Mouse (Mus musculus) erythroblast, embryonic 14.5 days (primary cell): Measurements from ENCODE around the gene Epha6. TPM values are rescaled to one million over a fixed set of nuclear protein-coding genes. Genes with fewer than 3 reads are reported as not detected.

ENCODE experiments used
- H3K27me3 ChIP-seq: 2 replicates; pipeline ENCODE4 v1.6.1; 2012; ENCODE audit warnings: inconsistent platforms; ENCODE audit not compliant: control insufficient read depth
- H3K36me3 ChIP-seq: 2 replicates; pipeline ENCODE4 v1.6.1; 2012; ENCODE audit warnings: mild to moderate bottlenecking, inconsistent platforms; ENCODE audit not compliant: control insufficient read depth
- H3K4me1 ChIP-seq: 2 replicates; pipeline ENCODE4 v1.6.1; 2012; ENCODE audit warnings: inconsistent platforms; ENCODE audit not compliant: control insufficient read depth
- H3K4me3 ChIP-seq: replicated peaks from 2 replicates; pipeline ENCODE3; 2012; ENCODE audit warnings: moderate library complexity, mild to moderate bottlenecking, inconsistent platforms
- H3K9me3 ChIP-seq: 2 replicates; pipeline ENCODE4 v1.6.1; 2012; ENCODE audit warnings: low read length, inconsistent platforms, mixed read lengths; ENCODE audit not compliant: control insufficient read depth
- GATA1 ChIP-seq: IDR thresholded peaks from 2 replicates; pipeline ENCODE4 v1.6.1; 2012; ENCODE audit warnings: low read length, inconsistent platforms, mixed read lengths
- TAL1 ChIP-seq: IDR thresholded peaks from 3 replicates; pipeline ENCODE4 v1.6.1; 2012; ENCODE audit warnings: low read length, inconsistent platforms, mixed read lengths
- polyA plus RNA-seq: library from polyadenylated mRNA; stranded (reverse); fragments of >175 nt; gene quantifications from 2 replicates; pipeline ENCODE4 v1.2.3, GENCODE M21; 2012

Epha6 gene
- polyA plus RNA-seq, 1 experiment, result not detected

DNA sequence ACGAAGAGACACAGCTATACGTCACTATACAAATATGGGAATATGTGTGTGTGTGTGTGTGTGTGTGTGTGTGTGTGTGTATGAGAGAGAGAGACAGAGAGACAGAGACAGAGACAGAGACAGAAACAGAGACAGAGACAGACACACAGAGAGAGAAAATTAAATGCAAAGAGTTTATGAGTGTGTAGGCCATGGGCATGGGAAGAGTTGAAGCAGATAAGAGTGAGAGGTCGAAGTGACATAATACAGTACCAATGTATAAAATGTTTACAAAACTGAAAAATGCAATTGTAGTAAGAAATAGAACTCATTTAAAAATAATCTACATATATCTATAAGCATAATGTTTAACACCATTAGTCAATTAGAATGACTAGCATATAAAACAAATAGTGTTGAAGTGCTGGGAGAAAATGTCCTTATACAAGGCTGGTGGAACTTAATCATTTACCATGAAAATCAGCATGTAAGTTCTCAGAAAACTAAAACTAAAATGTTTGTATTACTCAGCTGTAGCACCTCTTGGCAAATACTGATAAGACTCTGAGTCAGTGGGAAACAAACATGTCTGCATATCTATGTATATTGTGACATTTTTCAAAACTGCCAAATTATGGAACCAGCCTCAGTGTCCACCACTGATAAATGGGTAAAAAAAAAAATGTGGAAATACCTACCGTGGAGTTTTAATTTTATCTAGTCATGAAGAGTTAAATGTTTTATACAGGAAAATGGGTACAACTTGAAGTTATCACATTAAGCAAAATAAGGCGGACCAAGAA is 371.2 kb downstream of the Epha6 start:
- Histone ChIP-seq H3K36me3 (no peaks in the 10 kb centered on the region), H3K4me3 (no peak overlapping the region), H3K4me1 (no peaks in the 10 kb centered on the region), H3K27me3 (no peaks in the 10 kb centered on the region), H3K9me3 (no peaks in the 10 kb centered on the region)
- no peak for TF ChIP-seq TAL1
- TF ChIP-seq GATA1, result no peak

DNA sequence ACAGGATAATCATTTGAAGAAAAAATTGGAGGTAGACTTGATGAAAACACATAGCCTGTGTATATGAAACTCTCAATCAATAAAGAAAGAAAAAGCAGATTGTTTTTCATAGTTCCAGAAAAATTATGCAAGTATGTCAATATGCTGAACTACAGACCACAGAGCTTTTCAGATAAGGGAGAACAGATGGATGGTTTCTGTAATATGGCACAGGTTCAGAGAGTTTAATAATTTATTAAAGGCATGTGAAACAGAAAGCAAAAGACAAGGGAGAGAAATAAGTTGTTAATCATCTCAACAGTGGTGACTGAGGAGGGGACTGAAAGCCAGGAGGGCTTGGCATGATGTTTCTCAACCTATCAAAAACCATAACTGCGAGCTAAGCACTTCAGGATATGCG is 372.3 kb downstream of the Epha6 start:
- no peaks in the 10 kb centered on the region for H3K4me1 ChIP-seq
- H3K27me3 ChIP-seq, result no peaks in the 10 kb centered on the region
- H3K4me3 ChIP-seq, result no peak overlapping the region
- H3K36me3 ChIP-seq, result no peaks in the 10 kb centered on the region
- TF ChIP-seq GATA1 (no peak), TAL1 (no peak)
- H3K9me3 ChIP-seq, result no peaks in the 10 kb centered on the region

DNA sequence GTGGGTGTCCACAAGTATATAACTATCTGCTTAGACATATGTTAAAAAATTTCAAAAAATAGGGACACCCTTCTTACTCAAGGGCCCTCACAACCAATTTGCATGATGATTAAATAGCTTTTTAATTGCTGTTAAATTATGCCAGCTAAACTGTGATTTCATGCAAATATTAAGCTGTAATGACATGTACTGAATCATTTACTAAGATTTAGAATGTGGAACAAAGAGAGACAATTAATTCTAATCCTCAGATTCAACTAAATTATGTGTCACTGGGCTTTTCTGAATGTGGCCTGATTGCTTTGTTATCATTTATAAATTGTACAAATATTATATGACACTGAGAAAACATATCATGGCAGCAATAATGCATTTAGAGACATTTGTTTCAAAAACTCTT is 396.2 kb downstream of the Epha6 start:
- no peaks in the 10 kb centered on the region for H3K36me3 ChIP-seq
- H3K9me3 ChIP-seq, result no peaks in the 10 kb centered on the region
- TF ChIP-seq GATA1 (no peak), TAL1 (no peak)
- H3K4me1 ChIP-seq, result no peaks in the 10 kb centered on the region
- H3K4me3 ChIP-seq, result no peak overlapping the region
- H3K27me3 ChIP-seq, result no peaks in the 10 kb centered on the region

DNA sequence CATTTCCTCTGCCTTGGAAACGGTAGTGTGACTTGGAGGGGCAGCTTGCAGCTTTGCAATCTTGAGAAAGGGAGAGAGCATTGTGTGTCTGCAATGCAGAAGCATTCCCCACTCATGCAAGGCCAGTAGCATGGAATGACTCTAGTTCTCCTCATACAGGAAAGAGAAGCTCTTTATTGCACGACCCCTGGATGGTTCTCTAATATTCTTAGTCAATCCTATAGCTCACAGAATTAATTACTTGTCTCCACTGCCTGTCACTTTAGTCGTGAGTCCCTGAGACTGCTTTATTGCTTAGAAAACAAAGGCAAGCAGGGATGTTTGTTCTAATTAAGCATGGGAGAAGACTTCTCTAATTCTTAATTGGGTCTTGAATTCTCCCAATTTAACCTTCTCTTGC is 429.8 kb downstream of the Epha6 start:
- Histone ChIP-seq H3K36me3 (no peaks in the 10 kb centered on the region), H3K4me3 (no peak overlapping the region), H3K27me3 (no peaks in the 10 kb centered on the region), H3K4me1 (no peaks in the 10 kb centered on the region), H3K9me3 (no peaks in the 10 kb centered on the region)
- TF ChIP-seq GATA1 (no peak), TAL1 (no peak)

DNA sequence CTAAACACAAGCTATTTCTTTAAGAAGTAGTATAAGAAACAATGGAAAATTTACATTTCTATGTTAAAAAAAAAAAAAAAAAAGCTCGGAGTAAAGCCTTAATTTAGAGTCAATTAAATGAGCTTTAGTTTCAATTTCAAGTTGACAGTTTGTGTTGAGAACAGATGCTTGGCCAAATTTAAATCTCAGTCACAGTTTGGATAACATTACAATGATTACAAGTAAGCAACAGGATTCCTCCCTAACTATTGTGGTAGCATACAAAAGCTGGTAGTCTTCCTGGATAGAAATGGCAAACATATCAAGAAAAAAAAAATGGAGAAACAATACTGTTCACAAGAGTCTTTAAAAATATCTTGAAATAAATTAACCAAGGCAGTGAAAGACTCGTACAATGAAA is 452.9 kb downstream of the Epha6 start:
- H3K4me1 ChIP-seq, result no peaks in the 10 kb centered on the region
- no peaks in the 10 kb centered on the region for H3K9me3 ChIP-seq
- no peaks in the 10 kb centered on the region for H3K27me3 ChIP-seq
- TF ChIP-seq GATA1 (no peak), TAL1 (no peak)
- H3K36me3 ChIP-seq, result no peaks in the 10 kb centered on the region
- no peak overlapping the region for H3K4me3 ChIP-seq

DNA sequence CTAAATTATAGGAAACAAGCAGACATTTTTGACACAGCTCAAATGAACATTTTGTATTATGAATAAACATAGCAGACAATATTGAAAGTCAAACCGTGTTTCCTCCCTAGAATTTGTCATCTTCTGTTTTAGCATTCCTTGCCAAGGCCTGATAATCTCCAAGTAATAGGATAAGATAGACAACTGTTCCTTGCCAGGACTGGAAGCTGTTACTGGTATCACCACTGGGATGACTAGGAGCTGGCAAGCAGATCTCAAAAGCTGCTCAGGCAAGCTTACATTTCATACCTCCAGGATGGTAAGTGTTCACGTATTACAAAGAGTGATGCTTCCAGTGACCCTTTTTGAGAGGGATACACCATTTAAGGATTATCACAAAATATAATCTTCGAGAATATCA is 461.0 kb downstream of the Epha6 start:
- no peaks in the 10 kb centered on the region for H3K36me3 ChIP-seq
- TF ChIP-seq TAL1 (no peak), GATA1 (no peak)
- H3K4me1 ChIP-seq, result no peaks in the 10 kb centered on the region
- no peaks in the 10 kb centered on the region for H3K9me3 ChIP-seq
- no peak overlapping the region for H3K4me3 ChIP-seq
- H3K27me3 ChIP-seq, result no peaks in the 10 kb centered on the region

DNA sequence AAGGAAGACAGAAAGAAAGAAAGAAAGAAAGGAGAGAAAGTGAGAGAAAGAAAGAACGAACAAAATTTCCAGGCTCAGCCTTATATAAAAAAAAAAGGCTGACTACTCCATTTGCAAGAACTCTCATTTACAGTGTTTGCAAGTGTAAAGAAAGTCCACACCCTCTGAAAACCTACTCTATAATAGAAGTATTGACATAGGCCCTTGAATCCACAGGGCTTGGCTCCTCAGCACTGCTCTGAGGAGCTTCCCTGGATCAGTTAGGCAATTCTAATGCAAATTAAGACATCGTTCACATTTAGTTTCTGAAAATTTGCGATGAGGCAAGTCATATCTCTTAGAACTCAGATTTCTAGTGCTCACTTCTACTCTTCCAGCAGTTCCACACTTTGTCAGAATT is 483.9 kb downstream of the Epha6 start:
- no peaks in the 10 kb centered on the region for H3K9me3 ChIP-seq
- H3K4me1 ChIP-seq, result no peaks in the 10 kb centered on the region
- H3K36me3 ChIP-seq, result no peaks in the 10 kb centered on the region
- H3K4me3 ChIP-seq, result no peak overlapping the region
- no peaks in the 10 kb centered on the region for H3K27me3 ChIP-seq
- TF ChIP-seq TAL1 (no peak), GATA1 (no peak)

DNA sequence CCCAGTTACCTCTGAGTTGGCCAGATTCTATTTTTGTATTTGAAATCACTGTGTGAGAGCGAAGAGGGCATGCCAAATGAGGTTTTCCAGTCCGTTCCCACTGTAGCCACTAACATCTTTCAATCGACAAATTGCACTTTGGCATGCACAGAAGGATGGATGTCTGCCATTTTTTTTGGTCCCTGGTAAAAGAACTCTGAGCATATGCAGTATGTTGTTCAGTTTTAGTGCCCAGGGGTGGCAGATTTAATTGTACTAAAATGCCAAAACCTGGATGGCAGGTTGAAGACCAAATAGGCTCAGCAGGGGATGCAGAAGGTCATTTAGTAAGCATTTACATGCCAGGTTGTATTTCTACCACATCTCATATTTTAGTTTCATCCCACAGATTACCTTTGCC is 503.1 kb downstream of the Epha6 start:
- H3K4me3 ChIP-seq, result no peak overlapping the region
- H3K27me3 ChIP-seq, result no peaks in the 10 kb centered on the region
- no peaks in the 10 kb centered on the region for H3K9me3 ChIP-seq
- H3K4me1 ChIP-seq, result no peaks in the 10 kb centered on the region
- H3K36me3 ChIP-seq, result no peaks in the 10 kb centered on the region
- no peak for TF ChIP-seq GATA1
- no peak for TF ChIP-seq TAL1

DNA sequence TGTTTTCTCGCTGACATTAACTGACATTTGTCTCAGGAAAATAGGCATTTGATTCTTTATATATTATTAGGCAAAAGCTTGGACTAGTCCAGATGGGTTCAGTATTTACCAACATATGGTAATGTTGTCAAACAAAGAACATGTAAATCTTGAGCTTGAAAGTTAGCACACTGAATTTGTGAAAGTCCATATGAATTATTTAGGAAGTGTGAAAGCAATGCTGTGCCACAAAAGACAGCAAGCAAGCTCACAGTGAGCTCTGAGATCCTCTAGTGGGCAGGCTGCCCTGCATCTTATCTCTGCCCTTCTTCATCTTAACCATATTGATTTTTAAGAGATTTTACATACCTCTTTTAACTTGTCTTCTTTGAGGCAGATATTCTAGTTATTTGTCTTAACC is 510.0 kb downstream of the Epha6 start:
- no peaks in the 10 kb centered on the region for H3K36me3 ChIP-seq
- H3K4me3 ChIP-seq, result no peak overlapping the region
- no peaks in the 10 kb centered on the region for H3K4me1 ChIP-seq
- TF ChIP-seq TAL1 (no peak), GATA1 (no peak)
- no peaks in the 10 kb centered on the region for H3K27me3 ChIP-seq
- no peaks in the 10 kb centered on the region for H3K9me3 ChIP-seq

DNA sequence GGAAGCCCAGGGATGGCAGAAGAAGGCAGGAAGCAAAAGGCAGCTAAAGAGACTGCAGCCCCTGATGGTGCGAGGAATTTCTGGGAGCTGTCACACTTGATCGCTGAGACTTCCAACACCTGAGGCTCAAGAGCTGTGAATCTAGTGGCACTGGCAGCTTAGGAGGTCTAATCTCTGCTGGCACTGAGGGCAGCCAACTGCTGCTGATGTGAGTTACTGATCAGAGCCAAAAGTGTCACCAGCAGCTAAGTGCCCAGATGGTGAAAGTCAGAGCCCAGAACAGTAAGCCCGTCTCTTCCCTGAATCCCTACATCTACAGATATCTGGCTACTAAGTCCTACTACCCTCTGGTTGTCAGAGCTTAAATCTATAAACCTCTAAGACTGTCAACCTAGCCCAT is 518.4 kb downstream of the Epha6 start:
- no peaks in the 10 kb centered on the region for H3K4me1 ChIP-seq
- H3K27me3 ChIP-seq, result no peaks in the 10 kb centered on the region
- H3K9me3 ChIP-seq, result no peaks in the 10 kb centered on the region
- H3K36me3 ChIP-seq, result no peaks in the 10 kb centered on the region
- TF ChIP-seq TAL1 (no peak), GATA1 (no peak)
- H3K4me3 ChIP-seq, result no peak overlapping the region
